ENCODE assay signal across 9 mouse cellular contexts in the genomic region with DNA sequence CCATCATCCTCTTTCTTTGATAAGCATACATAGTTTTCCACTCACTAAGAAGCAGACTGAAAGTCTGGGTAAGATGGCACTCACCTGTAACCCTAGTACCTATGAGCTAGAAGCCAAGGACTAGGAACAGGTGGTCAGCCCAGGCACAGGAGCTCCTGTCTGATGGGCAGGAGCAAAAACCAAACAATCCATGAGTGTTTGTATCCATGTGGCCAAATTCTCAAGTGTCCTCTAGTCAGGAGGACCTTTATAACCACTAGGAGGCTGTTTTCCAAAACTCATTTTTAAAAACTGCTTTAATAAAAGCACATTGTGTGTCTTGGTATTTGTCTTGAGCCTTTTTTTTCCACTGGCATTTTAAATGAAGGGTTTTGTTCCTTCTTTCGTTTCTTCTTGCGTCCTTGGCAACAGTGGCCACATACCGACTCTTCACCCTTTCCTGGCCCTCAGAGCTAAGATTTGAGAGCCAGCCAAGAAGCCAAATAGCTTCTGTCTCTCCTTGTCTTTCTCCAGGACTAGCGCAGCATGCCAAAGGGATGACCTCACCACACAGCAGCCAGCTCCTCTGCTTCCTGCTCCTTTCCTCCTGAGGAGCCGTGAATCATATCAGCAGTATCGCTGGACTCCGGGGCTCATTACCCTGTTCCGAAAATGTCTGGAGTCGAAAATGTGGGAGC. TPM values are rescaled to one million over a fixed set of nuclear protein-coding genes. Genes with fewer than 3 reads are reported as not detected.
A peak's percentile ranks its signal among the peaks of the same experiment; 100 is the strongest.
DNase-seq lines count a peak whose midpoint lies in the region; ATAC-seq and TF ChIP-seq lines count a peak whose summit lies in the region.
"Had no signal": no experiment of that assay in that cellular context is flagged by ENCODE, and none has a peak within 500 bp of the region (broad histone marks: within the 10 kb centered on the region; RNA-seq: fewer than 3 reads in every experiment).

No protein-coding gene starts in this region.

- 0 out of 2 replicates have a peak, but pooled peaks have one; percentile 26 for ATAC-seq in hindbrain, embryonic 12.5 days (ENCODE audit: low FRiP score)
- ATAC-seq in stomach, postnatal 0 days (ENCODE audit: low FRiP score, low TSS enrichment), result peak; percentile 90
- no peak for ATAC-seq in erythroblast, adult 5-6 weeks (replicated peaks; ENCODE audit: low FRiP score, poor library complexity, severe bottlenecking)

- H3K27ac ChIP-seq in cerebellum, adult 2 months (ENCODE audit: insufficient read depth, low read length), result peak overlapping the region; percentile 40; the same call in 1 of the 2 replicates
- H3K27ac ChIP-seq in gastrocnemius, adult 2 months, result peak overlapping the region; percentile 70
- peak overlapping the region; percentile 62; the same call in 1 of the 2 replicates for H3K27ac ChIP-seq in hindbrain, embryonic 12.5 days
- peak overlapping the region; percentile 45 for H3K27ac ChIP-seq in stomach, postnatal 0 days (replicated peaks)
- H3K27ac ChIP-seq: neural tube, embryonic 12.5 days had no signal

- intact Hi-C loops in gastrocnemius, adult 2 months (cut with DNase I), result loop anchor here (5.0 to 10.0 kb wide), 2 partner anchors 66 to 71 kb away; partner anchors contain the start of gene Pxdc1

- no peaks in the 10 kb centered on the region; the same call in 1 of the 2 replicates for H3K9me3 ChIP-seq in hindbrain, embryonic 12.5 days (replicated peaks)
- H3K9me3 ChIP-seq in stomach, postnatal 0 days (ENCODE audit: control insufficient read depth, low read length), result no peaks in the 10 kb centered on the region
- H3K9me3 ChIP-seq: neural tube, embryonic 12.5 days had no signal

- H3K4me3 ChIP-seq in cerebellum, adult 2 months (replicated peaks; ENCODE audit: insufficient read depth, low read depth, low read length), result peak overlapping the region; percentile 63
- H3K4me3 ChIP-seq in gastrocnemius, adult 2 months, result peak overlapping the region; percentile 59
- no peak overlapping the region for H3K4me3 ChIP-seq in hindbrain, embryonic 12.5 days
- H3K4me3 ChIP-seq in stomach, postnatal 0 days (ENCODE audit: low read depth, low read length), result peak overlapping the region; percentile 18; the same call in 1 of the 2 replicates
- H3K4me3 ChIP-seq: neural tube, embryonic 12.5 days had no signal

- DNase-seq in adrenal gland, adult 18-20 months (ENCODE audit: low spot score in 2 of 2), result peak; percentile 23 to 48
- peak; percentile 71 to 83 for DNase-seq in cerebellum, adult 2 months
- DNase-seq in gastrocnemius, adult 2 months, result peak; percentile 84
- peak; percentile 4 to 20 for DNase-seq in layer of hippocampus, postnatal 36 days
- DNase-seq in lung, postnatal 36 days, result peak; percentile 93
- peak; percentile 65 for DNase-seq in stomach, postnatal 0 days (ENCODE audit: low spot score)

- H3K27me3 ChIP-seq in cerebellum, adult 2 months (ENCODE audit: control insufficient read depth, insufficient read depth, low read length), result no peaks in the 10 kb centered on the region
- H3K27me3 ChIP-seq in hindbrain, embryonic 12.5 days, result no peaks in the 10 kb centered on the region
- H3K27me3 ChIP-seq in stomach, postnatal 0 days (ENCODE audit: control insufficient read depth, insufficient read depth, low read length), result no peaks in the 10 kb centered on the region
- H3K27me3 ChIP-seq: neural tube, embryonic 12.5 days had no signal

- 0 out of 2 replicates have a peak, but pooled peaks cover 3% of the 10 kb centered on the region for H3K4me1 ChIP-seq in cerebellum, adult 2 months (ENCODE audit: control insufficient read depth, insufficient read depth, low read length)
- H3K4me1 ChIP-seq in hindbrain, embryonic 12.5 days, result peaks cover 18% of the 10 kb centered on the region
- H3K4me1 ChIP-seq in stomach, postnatal 0 days (replicated peaks; ENCODE audit: control insufficient read depth, insufficient read depth), result no peaks in the 10 kb centered on the region; the same call in 1 of the 2 replicates

- no peak overlapping the region for H3K9ac ChIP-seq in hindbrain, embryonic 12.5 days
- no peak overlapping the region for H3K9ac ChIP-seq in stomach, postnatal 0 days (ENCODE audit: low read length)
- H3K9ac ChIP-seq: neural tube, embryonic 12.5 days had no signal

- peak overlapping the region; percentile 24 for H3K4me2 ChIP-seq in hindbrain, embryonic 12.5 days (replicated peaks)
- peak overlapping the region; percentile 41 for H3K4me2 ChIP-seq in stomach, postnatal 0 days (replicated peaks; ENCODE audit: low read depth)
- H3K4me2 ChIP-seq: neural tube, embryonic 12.5 days had no signal

- no peaks in the 10 kb centered on the region for H3K36me3 ChIP-seq in hindbrain, embryonic 12.5 days
- no peaks in the 10 kb centered on the region for H3K36me3 ChIP-seq in stomach, postnatal 0 days (ENCODE audit: control insufficient read depth, insufficient read depth, low read length)
- H3K36me3 ChIP-seq: neural tube, embryonic 12.5 days had no signal

- WGBS in cerebellum, adult 2 months, result 2% methylated on average over 9 of the region's 9 CpGs
- WGBS in hindbrain, embryonic 12.5 days, result 41% methylated on average over 9 of the region's 9 CpGs
- WGBS in stomach, postnatal 0 days, result 3% methylated on average over 9 of the region's 9 CpGs

- no peak for TF ChIP-seq POLR2A in cerebellum, adult 2 months (IDR thresholded peaks at IDR 0.05; ENCODE audit: borderline replicate concordance, insufficient read depth, low read length)

- no peak for TF ChIP-seq EP300 in stomach, postnatal 0 days (optimal IDR thresholded peaks at IDR 0.05)

- TF ChIP-seq CTCF in cerebellum, adult 2 months (IDR thresholded peaks at IDR 0.05; ENCODE audit: borderline replicate concordance, insufficient read depth, low read depth, low read length), result no peak
- TF ChIP-seq CTCF in gastrocnemius, adult 2 months (IDR thresholded peaks at IDR 0.05), result peak; percentile 31
- TF ChIP-seq CTCF in stomach, postnatal 0 days (IDR thresholded peaks at IDR 0.05; ENCODE audit: low read depth), result peak; percentile 46

RNA-seq across cellular contexts. Expression of gene Fam50b, which starts 8.7 kb away (rescaled TPM):
- total RNA-seq in adrenal gland, adult 18-20 months (2021), result not detected
- not detected in 2 replicates for polyA plus RNA-seq in cerebellum, adult 2 months (2012; rRNA removed)
- not detected for total RNA-seq in gastrocnemius, adult 2 months (2021)
- 0.17 TPM in 1 of 2 replicates, not detected in the other for polyA plus RNA-seq in hindbrain, embryonic 12.5 days (2016; fragmentation: Nextera tagmentation; extraction: Ambion mirVana)
- not detected for total RNA-seq in layer of hippocampus, postnatal 36 days (2021)
- polyA plus RNA-seq in stomach, postnatal 0 days (2015; fragmentation: Nextera tagmentation; extraction: Ambion mirVana), result 0.07 TPM in 1 of 2 replicates, not detected in the other
- total RNA-seq in erythroblast, adult 5-6 weeks (2015; ENCODE audit: low replicate concordance), result not detected in 2 replicates
- not detected in 2 replicates for total RNA-seq in erythroblast, adult 5-6 weeks (2017; ENCODE audit: low replicate concordance)
- polyA plus RNA-seq: neural tube, embryonic 12.5 days had no signal

Comparison
In these comparisons a context has a peak if more than half of its experiments do, and no peak if none do; other contexts are left out.
1. DNase-seq: peak in every context shown above with its lines; median percentile 93 in lung, postnatal 36 days; 84 in gastrocnemius, adult 2 months; 77 in cerebellum, adult 2 months; 65 in stomach, postnatal 0 days; 36 in adrenal gland, adult 18-20 months; 12 in layer of hippocampus, postnatal 36 days.